Mouse (Mus musculus): ENCODE measurements around the gene Fbxo6. TPM values are rescaled to one million over a fixed set of nuclear protein-coding genes. Genes with fewer than 3 reads are reported as not detected.

Gene Fbxo6
- polyA plus RNA-seq, 1 experiment from 2014 or later = 22.0 TPM

GRCm38 (mm10) chr4:148164461-148164860 lies 12.5 kb upstream of the Fbxo6 start:
- H3K27me3 ChIP-seq (ENCODE audit: insufficient read depth, low read length) = peaks cover 81% of the 10 kb centered on the region
- WGBS = 2% methylated on average over 16 of the region's 16 CpGs
- ATAC-seq (ENCODE audit: low FRiP score, low TSS enrichment) = no peak
- H3K36me3 ChIP-seq (ENCODE audit: insufficient read depth, low read length) = no peaks in the 10 kb centered on the region
- H3K4me3 ChIP-seq (ENCODE audit: low read length) = no peak overlapping the region
- H3K9ac ChIP-seq (replicated peaks; ENCODE audit: low read length) = no peak overlapping the region
- H3K9me3 ChIP-seq (ENCODE audit: low read length) = no peaks in the 10 kb centered on the region
- peaks cover 26% of the 10 kb centered on the region; the same call in 1 of the 2 replicates for H3K4me1 ChIP-seq (ENCODE audit: insufficient read depth, low read length)
- no peak overlapping the region for H3K27ac ChIP-seq (ENCODE audit: low read length)
- peak overlapping the region; percentile 50 for H3K4me2 ChIP-seq (replicated peaks; ENCODE audit: low read depth, low read length)

- Histone ChIP-seq H3K27me3 (ENCODE audit: insufficient read depth, low read length) (peaks cover 80% of the 10 kb centered on the region), H3K9me3 (ENCODE audit: low read length) (no peaks in the 10 kb centered on the region), H3K4me3 (ENCODE audit: low read length) (peak overlapping the region; percentile 33), H3K4me2 (replicated peaks; ENCODE audit: low read depth, low read length) (peak overlapping the region; percentile 50), H3K4me1 (ENCODE audit: insufficient read depth, low read length) (peaks cover 29% of the 10 kb centered on the region), H3K36me3 (ENCODE audit: insufficient read depth, low read length) (no peaks in the 10 kb centered on the region), H3K9ac (replicated peaks; ENCODE audit: low read length) (peak overlapping the region; percentile 33), H3K27ac (ENCODE audit: low read length) (no peak overlapping the region)
- WGBS = under 1% methylated on average over 29 of the region's 29 CpGs
- peak; percentile 49 for ATAC-seq (ENCODE audit: low FRiP score, low TSS enrichment)
Measured at GRCm38 (mm10) chr4:148164002-148164439, 12.1 kb upstream of the Fbxo6 start.

- H3K36me3 ChIP-seq (ENCODE audit: insufficient read depth, low read length) = 0 out of 2 replicates have a peak, but pooled peaks cover 6% of the 10 kb centered on the region
- H3K9ac ChIP-seq (replicated peaks; ENCODE audit: low read length) = peak within 1 kb of the TSS; percentile 70
- peaks cover 63% of the 10 kb centered on the region for H3K27me3 ChIP-seq (ENCODE audit: insufficient read depth, low read length)
- peak; percentile 70 for ATAC-seq (ENCODE audit: low FRiP score, low TSS enrichment)
- peak within 1 kb of the TSS; percentile 89 for H3K4me2 ChIP-seq (replicated peaks; ENCODE audit: low read depth, low read length)
- H3K27ac ChIP-seq (ENCODE audit: low read length) = peak within 1 kb of the TSS; percentile 51
- peaks cover 25% of the 10 kb centered on the region for H3K4me1 ChIP-seq (ENCODE audit: insufficient read depth, low read length)
- H3K9me3 ChIP-seq (ENCODE audit: low read length) = no peaks in the 10 kb centered on the region
- H3K4me3 ChIP-seq (ENCODE audit: low read length) = peak within 1 kb of the TSS; percentile 58
- under 1% methylated on average over 43 of the region's 43 CpGs for WGBS
Measured at GRCm38 (mm10) chr4:148160436-148161390, 8.8 kb upstream of the Fbxo6 start, which contains the start of the genes Fbxo44 and Fbxo2. Fbxo44 (minus strand) TSS chr4:148160482. Fbxo2 (plus strand) TSS chr4:148160621.

GRCm38 (mm10) chr4:148159544-148160435 lies 7.8 kb upstream of the Fbxo6 start:
- 0 out of 2 replicates have a peak, but pooled peaks cover 7% of the 10 kb centered on the region for H3K36me3 ChIP-seq (ENCODE audit: insufficient read depth, low read length)
- peak overlapping the region; percentile 70 for H3K9ac ChIP-seq (replicated peaks; ENCODE audit: low read length)
- H3K4me1 ChIP-seq (ENCODE audit: insufficient read depth, low read length) = peaks cover 25% of the 10 kb centered on the region
- WGBS = under 1% methylated on average over 45 of the region's 55 CpGs
- peaks cover 54% of the 10 kb centered on the region for H3K27me3 ChIP-seq (ENCODE audit: insufficient read depth, low read length)
- peak; percentile 83 for ATAC-seq (ENCODE audit: low FRiP score, low TSS enrichment)
- H3K9me3 ChIP-seq (ENCODE audit: low read length) = no peaks in the 10 kb centered on the region
- H3K4me3 ChIP-seq (ENCODE audit: low read length) = peak overlapping the region; percentile 58
- peak overlapping the region; percentile 89 for H3K4me2 ChIP-seq (replicated peaks; ENCODE audit: low read depth, low read length)
- peak overlapping the region; percentile 51 for H3K27ac ChIP-seq (ENCODE audit: low read length)

- H3K4me1 ChIP-seq (ENCODE audit: insufficient read depth, low read length) = peaks cover 25% of the 10 kb centered on the region
- peak overlapping the region; percentile 58 for H3K4me3 ChIP-seq (ENCODE audit: low read length)
- H3K9ac ChIP-seq (replicated peaks; ENCODE audit: low read length) = peak overlapping the region; percentile 70
- peaks cover 43% of the 10 kb centered on the region for H3K27me3 ChIP-seq (ENCODE audit: insufficient read depth, low read length)
- WGBS = 29% methylated on average over 27 of the region's 27 CpGs
- peak; percentile 3; the same call in 1 of the 2 replicates for ATAC-seq (ENCODE audit: low FRiP score, low TSS enrichment)
- peak overlapping the region; percentile 89 for H3K4me2 ChIP-seq (replicated peaks; ENCODE audit: low read depth, low read length)
- 0 out of 2 replicates have a peak, but pooled peaks cover 7% of the 10 kb centered on the region for H3K36me3 ChIP-seq (ENCODE audit: insufficient read depth, low read length)
- no peaks in the 10 kb centered on the region for H3K9me3 ChIP-seq (ENCODE audit: low read length)
- H3K27ac ChIP-seq (ENCODE audit: low read length) = peak overlapping the region; percentile 32; the same call in 1 of the 2 replicates
Measured at GRCm38 (mm10) chr4:148158436-148159348, 6.8 kb upstream of the Fbxo6 start.

GRCm38 (mm10) chr4:148154982-148155381 lies 3.0 kb upstream of the Fbxo6 start:
- H3K4me3 ChIP-seq (ENCODE audit: low read length) = no peak overlapping the region
- no peak for ATAC-seq (ENCODE audit: low FRiP score, low TSS enrichment)
- H3K27ac ChIP-seq (ENCODE audit: low read length) = no peak overlapping the region
- no peak overlapping the region for H3K9ac ChIP-seq (replicated peaks; ENCODE audit: low read length)
- H3K4me2 ChIP-seq (replicated peaks; ENCODE audit: low read depth, low read length) = no peak overlapping the region
- H3K9me3 ChIP-seq (ENCODE audit: low read length) = no peaks in the 10 kb centered on the region
- H3K36me3 ChIP-seq (ENCODE audit: insufficient read depth, low read length) = 0 out of 2 replicates have a peak, but pooled peaks cover 7% of the 10 kb centered on the region
- 60% methylated on average over 3 of the region's 3 CpGs for WGBS
- H3K27me3 ChIP-seq (ENCODE audit: insufficient read depth, low read length) = peaks cover 6% of the 10 kb centered on the region; the same call in 1 of the 2 replicates
- peaks cover 23% of the 10 kb centered on the region for H3K4me1 ChIP-seq (ENCODE audit: insufficient read depth, low read length)

- Histone ChIP-seq H3K4me1 (ENCODE audit: insufficient read depth, low read length) (peaks cover 29% of the 10 kb centered on the region), H3K36me3 (ENCODE audit: insufficient read depth, low read length) (0 out of 2 replicates have a peak, but pooled peaks cover 7% of the 10 kb centered on the region), H3K27me3 (ENCODE audit: insufficient read depth, low read length) (peaks cover 4% of the 10 kb centered on the region; the same call in 1 of the 2 replicates), H3K4me2 (replicated peaks; ENCODE audit: low read depth, low read length) (no peak overlapping the region), H3K4me3 (ENCODE audit: low read length) (no peak overlapping the region), H3K27ac (ENCODE audit: low read length) (no peak overlapping the region), H3K9me3 (ENCODE audit: low read length) (no peaks in the 10 kb centered on the region), H3K9ac (replicated peaks; ENCODE audit: low read length) (no peak overlapping the region)
- 92% methylated on average over 4 of the region's 4 CpGs for WGBS
- ATAC-seq (ENCODE audit: low FRiP score, low TSS enrichment) = no peak
Measured at GRCm38 (mm10) chr4:148154006-148154405, 2.1 kb upstream of the Fbxo6 start.

GRCm38 (mm10) chr4:148152547-148152946 lies 607 bp upstream of the Fbxo6 start:
- Histone ChIP-seq H3K27ac (ENCODE audit: low read length) (no peak overlapping the region), H3K4me2 (replicated peaks; ENCODE audit: low read depth, low read length) (no peak overlapping the region)
- WGBS = 89% methylated on average over 5 of the region's 5 CpGs

More at GRCm38 (mm10) chr4:148152547-148152946, 607 bp upstream of the Fbxo6 start:
- no peak overlapping the region for H3K9ac ChIP-seq (replicated peaks; ENCODE audit: low read length)
- no peaks in the 10 kb centered on the region for H3K27me3 ChIP-seq (ENCODE audit: insufficient read depth, low read length)
- peaks cover 22% of the 10 kb centered on the region for H3K4me1 ChIP-seq (ENCODE audit: insufficient read depth, low read length)
- 0 out of 2 replicates have a peak, but pooled peaks cover 7% of the 10 kb centered on the region for H3K36me3 ChIP-seq (ENCODE audit: insufficient read depth, low read length)
- no peak for ATAC-seq (ENCODE audit: low FRiP score, low TSS enrichment)
- no peaks in the 10 kb centered on the region for H3K9me3 ChIP-seq (ENCODE audit: low read length)
- no peak overlapping the region for H3K4me3 ChIP-seq (ENCODE audit: low read length)
